Mouse (Mus musculus): ENCODE data around the gene Cntn2. TPM values are rescaled to one million over a fixed set of nuclear protein-coding genes. Genes with fewer than 3 reads are reported as not detected.
"Not testable (repeated sequence)": the region's sequence is repeated elsewhere in the genome, so short reads cannot be mapped to it uniquely, and the experiment has no call there.

Gene Cntn2
- polyA plus RNA-seq, 1 experiment, result 0.01 TPM

- Histone ChIP-seq H3K4me1 (ENCODE audit: control insufficient read depth) (peaks cover 40% of the 10 kb centered on the region), H3K4me3 (replicated peaks) (no peak overlapping the region), H3K36me3 (ENCODE audit: control insufficient read depth) (peaks cover 2% of the 10 kb centered on the region), H3K9me3 (ENCODE audit: control insufficient read depth, low read length) (no peaks in the 10 kb centered on the region), H3K27me3 (ENCODE audit: control insufficient read depth) (no peaks in the 10 kb centered on the region)
- TF ChIP-seq TAL1 (IDR thresholded peaks at IDR 0.05; ENCODE audit: low read length), result no peak
- no peak for TF ChIP-seq GATA1 (IDR thresholded peaks at IDR 0.05; ENCODE audit: low read length)
Measured at GRCm38 (mm10) chr1:132474496-132474895, 68.6 kb downstream of the Cntn2 start.

GRCm38 (mm10) chr1:132472537-132472936 is 70.5 kb downstream of the Cntn2 start:
- H3K9me3 ChIP-seq (ENCODE audit: control insufficient read depth, low read length), result no peaks in the 10 kb centered on the region
- TF ChIP-seq GATA1 (IDR thresholded peaks at IDR 0.05; ENCODE audit: low read length), result no peak
- peaks cover 2% of the 10 kb centered on the region for H3K36me3 ChIP-seq (ENCODE audit: control insufficient read depth)

GRCm38 (mm10) chr1:132471499-132471898 is 71.6 kb downstream of the Cntn2 start:
- H3K9me3 ChIP-seq (ENCODE audit: control insufficient read depth, low read length), result no peaks in the 10 kb centered on the region
- TF ChIP-seq TAL1 (IDR thresholded peaks at IDR 0.05; ENCODE audit: low read length) (no peak), GATA1 (IDR thresholded peaks at IDR 0.05; ENCODE audit: low read length) (no peak)
- H3K4me3 ChIP-seq (replicated peaks), result no peak overlapping the region
- no peaks in the 10 kb centered on the region for H3K27me3 ChIP-seq (ENCODE audit: control insufficient read depth)
- peaks cover 7% of the 10 kb centered on the region for H3K36me3 ChIP-seq (ENCODE audit: control insufficient read depth)
- peaks cover 17% of the 10 kb centered on the region for H3K4me1 ChIP-seq (ENCODE audit: control insufficient read depth)

More at GRCm38 (mm10) chr1:132472537-132472936, 70.5 kb downstream of the Cntn2 start:
- Histone ChIP-seq H3K4me1 (ENCODE audit: control insufficient read depth) (peaks cover 22% of the 10 kb centered on the region), H3K4me3 (replicated peaks) (no peak overlapping the region), H3K27me3 (ENCODE audit: control insufficient read depth) (no peaks in the 10 kb centered on the region)

- no peak for TF ChIP-seq TAL1 (IDR thresholded peaks at IDR 0.05; ENCODE audit: low read length)
- no peak for TF ChIP-seq GATA1 (IDR thresholded peaks at IDR 0.05; ENCODE audit: low read length)
- peaks cover 10% of the 10 kb centered on the region for H3K36me3 ChIP-seq (ENCODE audit: control insufficient read depth)
- H3K27me3 ChIP-seq (ENCODE audit: control insufficient read depth), result no peaks in the 10 kb centered on the region
- H3K4me1 ChIP-seq (ENCODE audit: control insufficient read depth), result peaks cover 13% of the 10 kb centered on the region
- no peaks in the 10 kb centered on the region for H3K9me3 ChIP-seq (ENCODE audit: control insufficient read depth, low read length)
- no peak overlapping the region for H3K4me3 ChIP-seq (replicated peaks)
Measured at GRCm38 (mm10) chr1:132471032-132471431, 72.0 kb downstream of the Cntn2 start.

GRCm38 (mm10) chr1:132470031-132470430 is 73.0 kb downstream of the Cntn2 start:
- not testable (repeated sequence) for H3K27me3 ChIP-seq (ENCODE audit: control insufficient read depth); H3K4me1 ChIP-seq (ENCODE audit: control insufficient read depth); H3K9me3 ChIP-seq (ENCODE audit: control insufficient read depth, low read length); H3K4me3 ChIP-seq (replicated peaks)
- H3K36me3 ChIP-seq (ENCODE audit: control insufficient read depth), result peaks cover 18% of the 10 kb centered on the region

GRCm38 (mm10) chr1:132469519-132469918 is 73.5 kb downstream of the Cntn2 start:
- H3K9me3 ChIP-seq (ENCODE audit: control insufficient read depth, low read length), result no peaks in the 10 kb centered on the region
- no peaks in the 10 kb centered on the region for H3K27me3 ChIP-seq (ENCODE audit: control insufficient read depth)
- peaks cover 4% of the 10 kb centered on the region for H3K4me1 ChIP-seq (ENCODE audit: control insufficient read depth)
- no peak overlapping the region for H3K4me3 ChIP-seq (replicated peaks)
- H3K36me3 ChIP-seq (ENCODE audit: control insufficient read depth), result peaks cover 22% of the 10 kb centered on the region
- TF ChIP-seq TAL1 (IDR thresholded peaks at IDR 0.05; ENCODE audit: low read length), result no peak

- Histone ChIP-seq H3K4me1 (ENCODE audit: control insufficient read depth) (peaks cover 3% of the 10 kb centered on the region), H3K4me3 (replicated peaks) (no peak overlapping the region), H3K36me3 (ENCODE audit: control insufficient read depth) (peaks cover 28% of the 10 kb centered on the region), H3K9me3 (ENCODE audit: control insufficient read depth, low read length) (no peaks in the 10 kb centered on the region), H3K27me3 (ENCODE audit: control insufficient read depth) (no peaks in the 10 kb centered on the region)
- TF ChIP-seq TAL1 (IDR thresholded peaks at IDR 0.05; ENCODE audit: low read length), result no peak
- TF ChIP-seq GATA1 (IDR thresholded peaks at IDR 0.05; ENCODE audit: low read length), result no peak
Measured at GRCm38 (mm10) chr1:132468926-132469325, 74.1 kb downstream of the Cntn2 start.

- Histone ChIP-seq H3K27me3 (ENCODE audit: control insufficient read depth) (no peaks in the 10 kb centered on the region), H3K4me1 (ENCODE audit: control insufficient read depth) (no peaks in the 10 kb centered on the region), H3K4me3 (replicated peaks) (no peak overlapping the region), H3K36me3 (ENCODE audit: control insufficient read depth) (peaks cover 45% of the 10 kb centered on the region), H3K9me3 (ENCODE audit: control insufficient read depth, low read length) (no peaks in the 10 kb centered on the region)
- TF ChIP-seq TAL1 (IDR thresholded peaks at IDR 0.05; ENCODE audit: low read length) (no peak), GATA1 (IDR thresholded peaks at IDR 0.05; ENCODE audit: low read length) (no peak)
Measured at GRCm38 (mm10) chr1:132464651-132465050, 78.4 kb downstream of the Cntn2 start.

Other genes with a start within 250 kb of the Cntn2 start
- not detected in 2 replicates for gene Klhdc8a, start 244.6 kb downstream of the Cntn2 start, polyA plus RNA-seq (2012)
- gene Nuak2, start 227.1 kb downstream of the Cntn2 start, polyA plus RNA-seq (2012), result 0.02 TPM in 1 of 2 replicates, not detected in the other
- 409 and 495 TPM in 2 replicates for gene Tmcc2, start 152.0 kb downstream of the Cntn2 start, polyA plus RNA-seq (2012)
- 0.07 and 0.09 TPM in 2 replicates for gene Dstyk, start 125.7 kb downstream of the Cntn2 start, polyA plus RNA-seq (2012)
- 0.19 and 0.37 TPM in 2 replicates for gene Rbbp5, start 65.9 kb downstream of the Cntn2 start, polyA plus RNA-seq (2012)
- gene Tmem81, start 37.0 kb downstream of the Cntn2 start, polyA plus RNA-seq (2012), result 0.04 TPM in 2 replicates
- 0.02 TPM in 1 of 2 replicates, not detected in the other for gene Nfasc, start 198.5 kb upstream of the Cntn2 start, polyA plus RNA-seq (2012)